Mouse (Mus musculus) stomach, embryonic 14.5 days (tissue): ENCODE measurements around the gene Hoxb5. TPM values are rescaled to one million over a fixed set of nuclear protein-coding genes. Genes with fewer than 3 reads are reported as not detected.
A peak's percentile ranks its signal among the peaks of the same experiment; 100 is the strongest.

Source experiments
- ATAC-seq: fragments of 200-750 bp; cut with Nextera tagmentation; 2 replicates; pipeline ENCODE4 v1.8.0; 2017; ENCODE audit warnings: low read depth, moderate TSS enrichment; ENCODE audit not compliant: insufficient number of reproducible peaks, insufficient read depth, low FRiP score
- H3K27ac ChIP-seq: fragments of 300-500 bp; sonication (generic); 2 replicates; pipeline ENCODE4 v1.5.1; 2014; ENCODE audit warnings: mild to moderate bottlenecking, low read length, moderate library complexity, mixed read lengths
- H3K27me3 ChIP-seq: fragments of 300-500 bp; sonication (generic); 2 replicates; pipeline ENCODE4 v1.6.1; 2014; ENCODE audit warnings: low read length, control low read depth, mixed read lengths; ENCODE audit not compliant: control insufficient read depth, insufficient read depth
- H3K36me3 ChIP-seq: fragments of 300-500 bp; sonication (generic); 2 replicates; pipeline ENCODE4 v1.6.1; 2014; ENCODE audit warnings: mild to moderate bottlenecking, control low read depth, low read length, moderate library complexity, mixed read lengths; ENCODE audit not compliant: control insufficient read depth, insufficient read depth
- H3K4me1 ChIP-seq: fragments of 300-500 bp; sonication (generic); 2 replicates; pipeline ENCODE4 v1.6.1; 2014; ENCODE audit warnings: low read length, control low read depth, mixed read lengths; ENCODE audit not compliant: control insufficient read depth, insufficient read depth
- H3K4me2 ChIP-seq: fragments of 300-500 bp; sonication (generic); replicated peaks from 2 replicates; pipeline ENCODE4 v1.6.1; 2014; ENCODE audit warnings: low read depth, low read length, control low read depth
- H3K4me3 ChIP-seq: fragments of 300-500 bp; sonication (generic); 2 replicates; pipeline ENCODE4 v1.5.1; 2014; ENCODE audit warnings: low read depth, low read length, control low read depth
- H3K9ac ChIP-seq: fragments of 300-500 bp; sonication (generic); replicated peaks from 2 replicates; pipeline ENCODE4 v1.6.1; 2014; ENCODE audit warnings: low read depth, mild to moderate bottlenecking, control low read depth, low read length, moderate library complexity, mixed read lengths
- H3K9me3 ChIP-seq: fragments of 300-500 bp; sonication (generic); 2 replicates; pipeline ENCODE4 v1.6.1; 2016; ENCODE audit warnings: low read depth, low read length, control low read depth; ENCODE audit not compliant: control insufficient read depth
- WGBS: fragments of 180-500 bp; shearing (Covaris S2); extraction: QIAGEN DNeasy Blood & Tissue Kit; methylation state at CpG from one replicate; pipeline ENCODE4 v1.1.7; 2014; 5-methylcytosine and 5-hydroxymethylcytosine counted together
- polyA plus RNA-seq: library from polyadenylated mRNA; unstranded; fragments of >200 nt; fragmentation: Nextera tagmentation; extraction: Ambion mirVana; gene quantifications from 2 replicates; pipeline ENCODE4 v1.2.1, GENCODE M21; 2014

Gene Hoxb5
- polyA plus RNA-seq, 1 experiment from 2014 or later = 23.3 TPM

DNA sequence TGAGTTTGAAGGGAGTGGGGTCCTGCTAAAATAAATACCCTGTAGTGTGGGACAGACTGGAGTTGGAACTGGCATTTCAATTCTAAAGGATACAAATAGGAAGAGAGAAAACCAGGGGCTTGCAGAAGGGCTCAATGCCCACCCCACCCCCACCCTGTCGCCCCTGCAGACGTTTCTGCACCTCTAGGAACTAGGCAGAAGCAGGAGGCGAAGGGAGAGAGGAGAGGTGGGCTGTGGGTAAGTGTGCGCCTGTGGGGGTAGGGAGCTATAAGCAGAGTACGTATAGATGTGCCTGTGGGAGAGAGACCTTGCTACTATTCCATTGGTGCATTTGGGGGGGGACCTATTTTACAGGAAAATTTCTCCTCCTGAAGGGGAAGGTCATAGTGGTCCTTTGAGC, 24.6 kb downstream of the Hoxb5 start:
- Histone ChIP-seq H3K36me3 (0 out of 2 replicates have a peak, but pooled peaks cover 2% of the 10 kb centered on the region), H3K4me3 (peak overlapping the region; percentile 70), H3K4me2 (peak overlapping the region; percentile 95), H3K27me3 (no peaks in the 10 kb centered on the region), H3K9ac (peak overlapping the region; percentile 96; the same call in 1 of the 2 replicates), H3K27ac (peak overlapping the region; percentile 100), H3K4me1 (peaks cover 40% of the 10 kb centered on the region), H3K9me3 (no peaks in the 10 kb centered on the region)
- WGBS = 16% methylated on average over 5 of the region's 5 CpGs
- no peak for ATAC-seq

- peaks cover 42% of the 10 kb centered on the region for H3K4me1 ChIP-seq
- peak overlapping the region; percentile 70 for H3K4me3 ChIP-seq
- peak overlapping the region; percentile 100 for H3K27ac ChIP-seq
- peak overlapping the region; percentile 95 for H3K4me2 ChIP-seq
- peak overlapping the region; percentile 22 for H3K9ac ChIP-seq
- H3K9me3 ChIP-seq = no peaks in the 10 kb centered on the region
- H3K36me3 ChIP-seq = 0 out of 2 replicates have a peak, but pooled peaks cover 2% of the 10 kb centered on the region
- ATAC-seq = no peak
- no peaks in the 10 kb centered on the region for H3K27me3 ChIP-seq
- WGBS = 9% methylated on average over 8 of the region's 8 CpGs
These were observed 25.5 kb downstream of the Hoxb5 start for GRCm38 (mm10) chr11:96328605-96329004.

DNA sequence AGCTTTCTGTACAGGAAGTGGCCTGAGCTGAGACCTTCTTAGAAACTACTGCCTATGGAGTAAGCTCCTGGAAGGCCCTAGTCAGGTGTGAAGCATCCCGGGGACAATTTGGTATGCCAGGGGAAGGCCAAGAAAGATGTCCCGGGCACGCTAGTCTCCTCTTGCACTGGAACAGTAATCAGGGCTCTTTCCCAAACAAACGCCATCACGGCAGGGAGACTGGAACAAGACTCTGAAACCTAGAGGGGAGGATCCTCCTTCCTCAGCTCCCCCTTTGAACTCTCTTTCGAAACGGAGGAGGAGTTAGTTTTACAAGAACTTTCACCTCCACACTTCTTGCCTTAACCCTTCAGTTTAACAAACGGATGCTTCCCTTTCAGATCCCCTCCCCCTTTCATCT, 29.0 kb downstream of the Hoxb5 start:
- no peaks in the 10 kb centered on the region for H3K9me3 ChIP-seq
- peak overlapping the region; percentile 91 for H3K9ac ChIP-seq
- peak overlapping the region; percentile 51 for H3K4me3 ChIP-seq
- H3K4me1 ChIP-seq = peaks cover 70% of the 10 kb centered on the region
- 0 out of 2 replicates have a peak, but pooled peaks cover 2% of the 10 kb centered on the region for H3K36me3 ChIP-seq
- H3K27me3 ChIP-seq = no peaks in the 10 kb centered on the region
- H3K4me2 ChIP-seq = peak overlapping the region; percentile 66
- no peak for ATAC-seq
- H3K27ac ChIP-seq = peak overlapping the region; percentile 100
- 10% methylated on average over 8 of the region's 8 CpGs for WGBS

DNA sequence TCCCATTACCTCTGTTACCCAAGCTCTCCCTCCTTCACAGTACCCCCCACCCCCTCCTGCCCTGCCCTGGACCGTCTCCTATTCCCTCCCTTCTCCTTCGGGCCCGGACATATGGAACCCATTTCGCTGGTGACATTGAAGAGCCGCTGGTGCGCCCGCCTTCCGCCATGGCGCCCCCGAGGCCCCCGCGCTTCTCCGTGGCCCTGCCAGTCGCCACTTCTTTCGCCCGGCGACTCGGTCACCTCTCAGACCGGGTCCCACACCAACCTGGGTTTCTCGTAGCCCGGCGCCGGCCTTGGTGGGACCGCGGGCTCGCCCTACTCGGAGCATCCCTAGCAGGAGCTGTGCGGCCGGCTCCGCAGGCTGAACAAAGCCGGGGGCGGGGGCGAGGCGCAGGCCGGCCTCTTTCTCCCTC, 29.5 kb downstream of the Hoxb5 start:
- Histone ChIP-seq H3K4me3 (peak overlapping the region; percentile 51), H3K9me3 (no peaks in the 10 kb centered on the region), H3K9ac (peak overlapping the region; percentile 91), H3K27me3 (no peaks in the 10 kb centered on the region), H3K27ac (peak overlapping the region; percentile 100), H3K4me2 (peak overlapping the region; percentile 66), H3K36me3 (no peaks in the 10 kb centered on the region), H3K4me1 (peaks cover 70% of the 10 kb centered on the region)
- WGBS = 9% methylated on average over 34 of the region's 35 CpGs
- ATAC-seq = peak; percentile 63; the same call in 1 of the 2 replicates

- H3K4me3 ChIP-seq = peak overlapping the region; percentile 51
- peak overlapping the region; percentile 100 for H3K27ac ChIP-seq
- no peaks in the 10 kb centered on the region for H3K9me3 ChIP-seq
- H3K4me1 ChIP-seq = peaks cover 74% of the 10 kb centered on the region
- H3K36me3 ChIP-seq = no peaks in the 10 kb centered on the region; the same call in 1 of the 2 replicates
- H3K4me2 ChIP-seq = peak overlapping the region; percentile 66
- no peak; the same call in 1 of the 2 replicates for ATAC-seq
- H3K27me3 ChIP-seq = no peaks in the 10 kb centered on the region
- H3K9ac ChIP-seq = peak overlapping the region; percentile 91
- WGBS = 8% methylated on average over 17 of the region's 17 CpGs
These were observed 30.3 kb downstream of the Hoxb5 start for GRCm38 (mm10) chr11:96333241-96334001.

GRCm38 (mm10) chr11:96334002-96334364, 30.8 kb downstream of the Hoxb5 start:
- Histone ChIP-seq H3K4me3 (peak overlapping the region; percentile 51), H3K4me1 (peaks cover 77% of the 10 kb centered on the region), H3K9me3 (no peaks in the 10 kb centered on the region), H3K36me3 (no peaks in the 10 kb centered on the region; the same call in 1 of the 2 replicates), H3K4me2 (peak overlapping the region; percentile 66), H3K27ac (peak overlapping the region; percentile 100), H3K9ac (peak overlapping the region; percentile 91), H3K27me3 (no peaks in the 10 kb centered on the region)
- 4% methylated on average over 2 of the region's 2 CpGs for WGBS
- no peak for ATAC-seq

DNA sequence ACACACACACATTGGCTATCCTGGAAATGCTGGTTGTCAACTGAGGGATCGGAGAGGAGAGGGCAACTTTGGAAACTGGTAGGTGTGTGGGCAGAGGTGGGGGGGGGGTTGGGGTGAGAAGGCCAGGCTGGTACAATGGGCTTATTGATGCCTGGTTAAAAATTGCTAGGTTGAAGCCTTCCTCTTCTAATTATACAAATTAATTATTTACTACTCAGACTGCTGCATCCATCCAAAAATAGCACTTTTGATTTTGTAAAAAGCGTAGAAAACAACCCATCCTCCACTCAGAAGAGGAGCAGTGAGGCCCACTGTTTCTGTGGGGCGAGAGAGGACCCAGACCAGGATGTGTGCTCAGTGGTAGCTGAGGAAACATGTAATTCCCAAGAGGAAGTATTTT, 31.9 kb downstream of the Hoxb5 start:
- Histone ChIP-seq H3K4me3 (peak overlapping the region; percentile 51; the same call in 1 of the 2 replicates), H3K4me1 (peaks cover 77% of the 10 kb centered on the region), H3K36me3 (no peaks in the 10 kb centered on the region; the same call in 1 of the 2 replicates), H3K9ac (no peak overlapping the region), H3K27me3 (no peaks in the 10 kb centered on the region), H3K9me3 (no peaks in the 10 kb centered on the region), H3K27ac (peak overlapping the region; percentile 100), H3K4me2 (peak overlapping the region; percentile 66)
- WGBS = 38% methylated on average over 3 of the region's 3 CpGs
- ATAC-seq = no peak

DNA sequence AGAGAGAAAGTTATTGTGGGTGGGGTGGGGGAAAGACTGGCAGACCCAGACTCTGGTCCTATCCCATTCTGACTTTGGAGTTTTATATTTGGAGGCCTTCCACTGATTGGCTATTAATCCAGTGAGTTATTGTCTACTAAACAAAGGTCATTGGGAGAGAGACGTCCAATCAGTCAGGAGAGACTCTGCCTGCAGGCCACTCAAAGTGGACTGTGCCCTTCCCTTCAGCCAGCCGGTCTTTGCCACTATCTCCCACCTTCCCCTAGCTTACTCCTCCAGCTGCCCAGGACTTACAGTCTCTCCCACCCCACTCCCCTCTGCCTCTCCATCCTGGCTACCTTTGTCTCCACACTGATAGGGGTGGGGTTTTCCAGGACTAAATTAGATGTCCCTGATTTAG, 33.5 kb downstream of the Hoxb5 start:
- Histone ChIP-seq H3K4me3 (peak overlapping the region; percentile 4; the same call in 1 of the 2 replicates), H3K9ac (peak overlapping the region; percentile 25; the same call in 1 of the 2 replicates), H3K4me2 (peak overlapping the region; percentile 66), H3K9me3 (no peaks in the 10 kb centered on the region), H3K27me3 (no peaks in the 10 kb centered on the region), H3K4me1 (peaks cover 70% of the 10 kb centered on the region), H3K27ac (peak overlapping the region; percentile 100), H3K36me3 (no peaks in the 10 kb centered on the region; the same call in 1 of the 2 replicates)
- 19% methylated on average over 2 of the region's 2 CpGs for WGBS
- ATAC-seq = no peak
